Mouse (Mus musculus): ENCODE measurements around the gene Ctf2. TPM values are rescaled to one million over a fixed set of nuclear protein-coding genes. Genes with fewer than 3 reads are reported as not detected.

The Ctf2 gene
- total and polyA plus RNA-seq, 3 experiments, result 0.39 to 1.0 TPM; not detected in 1

GRCm38 (mm10) chr7:127707045-127707956 lies 24.7 kb downstream of the Ctf2 start:
- Histone ChIP-seq H3K4me1 (ENCODE audit: control insufficient read depth in 1 of 2, insufficient read depth in 2 of 2, low read length in 2 of 2) (peaks cover 4 to 13% of the 10 kb centered on the region in 2 experiments), H3K9ac (ENCODE audit: control insufficient read depth, low read depth, low read length, poor library complexity, severe bottlenecking) (peak overlapping the region; percentile 84), H3K36me3 (ENCODE audit: control insufficient read depth in 1 of 2, insufficient read depth in 2 of 2, low read length in 2 of 2) (peaks cover 0 to 6% of the 10 kb centered on the region in 2 experiments; a peak in 2 of 4 replicates), H3K4me3 (ENCODE audit: control insufficient read depth in 1 of 2, insufficient read depth in 1 of 2, low read depth in 2 of 2, low read length in 2 of 2) (peak overlapping the region; percentile 75 to 76), H3K27ac (ENCODE audit: control insufficient read depth, low read depth, low read length) (peak overlapping the region; percentile 83), H3K79me2 (ENCODE audit: control insufficient read depth, insufficient read depth, low read length, poor library complexity) (peaks cover 5% of the 10 kb centered on the region), H3K9me3 (replicated peaks; ENCODE audit: insufficient read depth, low read length) (no peaks in the 10 kb centered on the region), H3K27me3 (ENCODE audit: control insufficient read depth in 1 of 2, insufficient read depth in 2 of 2, low read length in 2 of 2) (no peaks in the 10 kb centered on the region)
- no peak for DNase-seq (ENCODE audit: low read depth, low spot score)
- TF ChIP-seq ETS1 (IDR thresholded peaks at IDR 0.05; ENCODE audit: low read depth, low read length) (no peak), EP300 (IDR thresholded peaks at IDR 0.05; ENCODE audit: low read depth in 1 of 2, low read length in 2 of 2) (no peak), CHD2 (IDR thresholded peaks at IDR 0.05; ENCODE audit: low read length) (no peak), JUND (IDR thresholded peaks at IDR 0.05; ENCODE audit: low read depth, low read length) (no peak), SIN3A (IDR thresholded peaks at IDR 0.05; ENCODE audit: low read length) (no peak), POLR2A (IDR thresholded peaks at IDR 0.05; ENCODE audit: control insufficient read depth in 1 of 2, insufficient read depth in 1 of 2, low read depth in 1 of 2, low read length in 2 of 2, poor library complexity in 1 of 2) (no peak), RCOR1 (IDR thresholded peaks at IDR 0.05; ENCODE audit: low read depth, low read length) (no peak), MAZ (IDR thresholded peaks at IDR 0.05; ENCODE audit: low read depth, low read length) (no peak), MAX (IDR thresholded peaks at IDR 0.05; ENCODE audit: low read length) (no peak), BHLHE40 (IDR thresholded peaks at IDR 0.05; ENCODE audit: borderline replicate concordance, low read depth, low read length) (no peak), SMC3 (IDR thresholded peaks at IDR 0.05; ENCODE audit: low read depth, low read length) (no peak), MYB (IDR thresholded peaks at IDR 0.05; ENCODE audit: low read depth, low read length) (no peak), POLR2AphosphoS5 (IDR thresholded peaks at IDR 0.05; ENCODE audit: borderline replicate concordance, low read depth, low read length) (no peak), USF1 (IDR thresholded peaks at IDR 0.05; ENCODE audit: low read depth, low read length) (no peak), USF2 (IDR thresholded peaks at IDR 0.05; ENCODE audit: borderline replicate concordance in 1 of 2, insufficient read depth in 1 of 2, low read depth in 1 of 2, low read length in 2 of 2) (no peak)

- no peak overlapping the region for H3K9ac ChIP-seq (ENCODE audit: control insufficient read depth, low read depth, low read length, poor library complexity, severe bottlenecking)
- H3K79me2 ChIP-seq (ENCODE audit: control insufficient read depth, insufficient read depth, low read length, poor library complexity), result peaks cover 5% of the 10 kb centered on the region
- H3K27ac ChIP-seq (ENCODE audit: control insufficient read depth, low read depth, low read length), result no peak overlapping the region
- no peaks in the 10 kb centered on the region for H3K27me3 ChIP-seq (ENCODE audit: control insufficient read depth in 1 of 2, insufficient read depth in 2 of 2, low read length in 2 of 2)
- TF ChIP-seq ZC3H11A (IDR thresholded peaks at IDR 0.05; ENCODE audit: low read depth, low read length) (no peak), GATA1 (IDR thresholded peaks at IDR 0.05; ENCODE audit: low read depth, low read length) (no peak), SIN3A (IDR thresholded peaks at IDR 0.05; ENCODE audit: low read length) (no peak), UBTF (IDR thresholded peaks at IDR 0.05; ENCODE audit: borderline replicate concordance, insufficient read depth, low read depth, low read length) (no peak), MAZ (IDR thresholded peaks at IDR 0.05; ENCODE audit: low read depth, low read length) (no peak), ELF1 (IDR thresholded peaks at IDR 0.05; ENCODE audit: low read depth, low read length) (no peak), RAD21 (IDR thresholded peaks at IDR 0.05; ENCODE audit: low read depth, low read length) (no peak), SMC3 (IDR thresholded peaks at IDR 0.05; ENCODE audit: low read depth, low read length) (no peak), RCOR1 (IDR thresholded peaks at IDR 0.05; ENCODE audit: low read depth, low read length) (no peak), ZMIZ1 (IDR thresholded peaks at IDR 0.05; ENCODE audit: low read depth, low read length) (no peak), EP300 (IDR thresholded peaks at IDR 0.05; ENCODE audit: low read depth in 1 of 2, low read length in 2 of 2) (no peak), USF1 (IDR thresholded peaks at IDR 0.05; ENCODE audit: low read depth, low read length) (no peak), MYB (IDR thresholded peaks at IDR 0.05; ENCODE audit: low read depth, low read length) (no peak), POLR2AphosphoS2 (IDR thresholded peaks at IDR 0.05; ENCODE audit: low read length) (no peak), CHD1 (IDR thresholded peaks at IDR 0.05; ENCODE audit: low read depth, low read length) (no peak), KAT2A (conservative IDR thresholded peaks at IDR 0.05; ENCODE audit: low read depth, low read length) (no peak), POLR2A (IDR thresholded peaks at IDR 0.05; ENCODE audit: control insufficient read depth in 1 of 2, insufficient read depth in 1 of 2, low read depth in 1 of 2, low read length in 2 of 2, poor library complexity in 1 of 2) (no peak), MYC (IDR thresholded peaks at IDR 0.05; ENCODE audit: low read depth, low read length) (no peak)
- H3K4me1 ChIP-seq (ENCODE audit: control insufficient read depth in 1 of 2, insufficient read depth in 2 of 2, low read length in 2 of 2), result peaks cover 8 to 12% of the 10 kb centered on the region in 2 experiments
- no peaks in the 10 kb centered on the region for H3K9me3 ChIP-seq (replicated peaks; ENCODE audit: insufficient read depth, low read length)
- H3K36me3 ChIP-seq (ENCODE audit: control insufficient read depth in 1 of 2, insufficient read depth in 2 of 2, low read length in 2 of 2), result peaks cover 0 to 6% of the 10 kb centered on the region in 2 experiments; a peak in 2 of 4 replicates
- H3K4me3 ChIP-seq (ENCODE audit: control insufficient read depth in 1 of 2, insufficient read depth in 1 of 2, low read depth in 2 of 2, low read length in 2 of 2), result no peak overlapping the region
- no peak for DNase-seq (ENCODE audit: low read depth, low spot score)
These were observed 26.3 kb downstream of the Ctf2 start for GRCm38 (mm10) chr7:127705706-127706105.
